Mouse (Mus musculus) limb, embryonic 13.5 days (tissue): ENCODE data around the gene Foxo6. TPM values are rescaled to one million over a fixed set of nuclear protein-coding genes. Genes with fewer than 3 reads are reported as not detected.

Source experiments
- ATAC-seq: fragments of 200-750 bp; cut with Nextera tagmentation; 2 replicates; pipeline ENCODE4 v1.8.0; 2017; ENCODE audit warnings: low read depth, moderate number of reproducible peaks, moderate TSS enrichment; ENCODE audit not compliant: low FRiP score
- H3K27ac ChIP-seq: fragments of 300-500 bp; sonication (generic); 2 replicates; pipeline ENCODE4 v1.5.1; 2015; ENCODE audit warnings: inconsistent platforms, mild to moderate bottlenecking, moderate library complexity
- H3K27me3 ChIP-seq: fragments of 300-500 bp; sonication (generic); 2 replicates; pipeline ENCODE4 v1.6.1; 2015; ENCODE audit warnings: mild to moderate bottlenecking, inconsistent platforms
- H3K36me3 ChIP-seq: fragments of 300-500 bp; sonication (generic); 2 replicates; pipeline ENCODE4 v1.6.1; 2015; ENCODE audit warnings: inconsistent platforms, mild to moderate bottlenecking, moderate library complexity
- H3K4me1 ChIP-seq: fragments of 300-500 bp; sonication (generic); 2 replicates; pipeline ENCODE4 v1.6.1; 2015; ENCODE audit warnings: inconsistent platforms
- H3K4me2 ChIP-seq: fragments of 300-500 bp; sonication (generic); replicated peaks from 2 replicates; pipeline ENCODE4 v1.6.1; 2015; ENCODE audit warnings: inconsistent platforms, mild to moderate bottlenecking, moderate library complexity
- H3K4me3 ChIP-seq: fragments of 300-500 bp; sonication (generic); 2 replicates; pipeline ENCODE4 v1.5.1; 2015; ENCODE audit warnings: moderate library complexity, mild to moderate bottlenecking, inconsistent platforms
- H3K9ac ChIP-seq: fragments of 300-500 bp; sonication (generic); 2 replicates; pipeline ENCODE4 v1.6.1; 2015; ENCODE audit warnings: mild to moderate bottlenecking, inconsistent platforms
- H3K9me3 ChIP-seq: fragments of 300-500 bp; sonication (generic); 2 replicates; pipeline ENCODE4 v1.6.1; 2016; ENCODE audit warnings: inconsistent platforms
- WGBS: fragments of 180-500 bp; shearing (Covaris S2); methylation state at CpG from one replicate; pipeline ENCODE4 v1.1.7; 2015; 5-methylcytosine and 5-hydroxymethylcytosine counted together
- polyA plus RNA-seq: library from polyadenylated mRNA; unstranded; fragments of >200 nt; fragmentation: Nextera tagmentation; extraction: Ambion mirVana; gene quantifications from 2 replicates; pipeline ENCODE4 v1.2.1, GENCODE M21; 2015

The Foxo6 gene
- polyA plus RNA-seq, 1 experiment from 2014 or later: 0.05 TPM

GRCm38 (mm10) chr4:120268214-120269061 is 18.7 kb downstream of the Foxo6 start:
- peak overlapping the region; percentile 59 for H3K9ac ChIP-seq
- peaks cover 46% of the 10 kb centered on the region for H3K4me1 ChIP-seq
- peak overlapping the region; percentile 52 for H3K4me3 ChIP-seq
- ATAC-seq: no peak
- no peak overlapping the region for H3K27ac ChIP-seq
- peaks cover 97% of the 10 kb centered on the region for H3K27me3 ChIP-seq
- peak overlapping the region; percentile 76 for H3K4me2 ChIP-seq
- WGBS: 2% methylated on average over 92 of the region's 112 CpGs
- no peaks in the 10 kb centered on the region for H3K9me3 ChIP-seq
- H3K36me3 ChIP-seq: no peaks in the 10 kb centered on the region

GRCm38 (mm10) chr4:120267683-120268082 is 19.5 kb downstream of the Foxo6 start:
- H3K9me3 ChIP-seq: no peaks in the 10 kb centered on the region
- WGBS: 4% methylated on average over 25 of the region's 25 CpGs
- no peak overlapping the region for H3K27ac ChIP-seq
- H3K36me3 ChIP-seq: no peaks in the 10 kb centered on the region
- peak overlapping the region; percentile 76 for H3K4me2 ChIP-seq
- H3K9ac ChIP-seq: peak overlapping the region; percentile 59
- peaks cover 54% of the 10 kb centered on the region for H3K4me1 ChIP-seq
- ATAC-seq: no peak
- H3K4me3 ChIP-seq: peak overlapping the region; percentile 52
- H3K27me3 ChIP-seq: peaks cover 95% of the 10 kb centered on the region

- H3K4me2 ChIP-seq: peak overlapping the region; percentile 40
- H3K9ac ChIP-seq: peak overlapping the region; percentile 59; the same call in 1 of the 2 replicates
- ATAC-seq: no peak
- H3K4me3 ChIP-seq: peak overlapping the region; percentile 52
- H3K27me3 ChIP-seq: peaks cover 94% of the 10 kb centered on the region
- H3K9me3 ChIP-seq: no peaks in the 10 kb centered on the region
- WGBS: 21% methylated on average over 24 of the region's 24 CpGs
- no peak overlapping the region for H3K27ac ChIP-seq
- H3K4me1 ChIP-seq: peaks cover 56% of the 10 kb centered on the region
- H3K36me3 ChIP-seq: no peaks in the 10 kb centered on the region
These were observed 20.0 kb downstream of the Foxo6 start for GRCm38 (mm10) chr4:120267136-120267535.

DNA sequence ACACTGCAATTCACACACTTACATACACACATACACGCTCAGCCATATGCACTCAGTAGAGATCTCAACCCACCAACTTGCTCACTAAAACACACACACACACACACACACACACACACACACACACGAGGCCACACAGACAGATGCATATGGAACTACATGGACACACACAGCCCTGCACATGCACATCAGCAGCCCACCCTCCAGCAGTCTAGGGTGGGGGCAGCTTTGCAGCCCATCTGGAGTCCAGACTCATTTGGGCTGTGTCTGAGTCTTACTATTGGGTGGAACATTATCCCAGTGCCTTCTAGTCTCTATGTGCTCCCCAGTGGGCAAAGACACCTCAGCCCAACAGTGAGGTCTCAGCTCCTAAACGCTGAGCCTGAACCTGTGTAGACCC is 23.0 kb downstream of the Foxo6 start:
- Histone ChIP-seq H3K27me3 (peaks cover 90% of the 10 kb centered on the region), H3K4me3 (no peak overlapping the region), H3K4me1 (peaks cover 62% of the 10 kb centered on the region), H3K36me3 (no peaks in the 10 kb centered on the region), H3K4me2 (no peak overlapping the region), H3K9me3 (no peaks in the 10 kb centered on the region), H3K27ac (no peak overlapping the region), H3K9ac (no peak overlapping the region)
- ATAC-seq: no peak
- 33% methylated on average over 3 of the region's 3 CpGs for WGBS

DNA sequence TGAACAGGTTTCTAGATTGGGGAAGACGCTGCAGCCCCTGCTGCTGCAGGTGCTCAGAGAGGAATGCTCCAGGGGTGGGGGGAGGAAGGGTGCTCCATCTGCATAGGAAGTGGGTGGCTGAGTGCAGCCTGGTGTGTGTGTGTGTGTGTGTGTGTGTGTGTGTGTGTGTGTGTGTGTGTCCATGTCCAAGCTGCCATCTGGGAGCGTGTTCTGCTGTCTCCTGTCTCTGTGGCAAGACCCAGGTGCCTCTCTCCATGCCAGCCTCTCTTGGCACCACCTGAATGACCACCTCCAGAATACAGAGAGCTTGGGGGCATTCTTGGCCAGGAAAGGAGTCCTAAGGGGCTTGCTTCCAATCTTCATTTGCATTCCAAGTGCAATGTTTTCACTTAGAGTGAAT is 24.4 kb downstream of the Foxo6 start:
- Histone ChIP-seq H3K4me3 (no peak overlapping the region), H3K4me2 (no peak overlapping the region; the same call in 1 of the 2 replicates), H3K9ac (no peak overlapping the region), H3K27me3 (peaks cover 84% of the 10 kb centered on the region), H3K9me3 (no peaks in the 10 kb centered on the region), H3K36me3 (no peaks in the 10 kb centered on the region), H3K27ac (no peak overlapping the region), H3K4me1 (peaks cover 53% of the 10 kb centered on the region)
- no peak for ATAC-seq
- WGBS: 32% methylated on average over 2 of the region's 2 CpGs

DNA sequence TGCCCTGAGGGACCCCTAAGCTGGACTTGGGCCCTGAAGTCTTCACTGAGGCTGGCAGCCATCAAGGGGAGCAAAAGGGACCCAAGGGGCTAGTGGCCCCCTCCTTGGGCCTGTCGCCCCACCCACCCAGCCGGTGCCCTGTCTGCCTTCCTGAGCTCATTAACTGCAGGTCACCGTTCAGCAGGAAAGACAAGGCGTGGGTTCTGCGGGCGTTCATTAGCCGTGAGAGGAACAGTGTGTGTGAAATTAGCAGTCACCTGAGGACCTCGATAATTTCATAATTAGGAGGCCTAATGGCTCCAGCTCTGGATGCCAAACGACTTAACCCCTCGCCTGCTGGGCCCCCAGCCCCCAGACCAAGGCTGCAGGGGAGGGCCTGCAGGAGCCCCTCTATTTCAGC is 24.9 kb downstream of the Foxo6 start:
- no peak for ATAC-seq
- H3K9me3 ChIP-seq: no peaks in the 10 kb centered on the region
- peaks cover 84% of the 10 kb centered on the region for H3K27me3 ChIP-seq
- no peaks in the 10 kb centered on the region for H3K36me3 ChIP-seq
- WGBS: 15% methylated on average over 10 of the region's 10 CpGs
- peaks cover 48% of the 10 kb centered on the region for H3K4me1 ChIP-seq
- H3K4me3 ChIP-seq: no peak overlapping the region
- no peak overlapping the region for H3K9ac ChIP-seq
- no peak overlapping the region; the same call in 1 of the 2 replicates for H3K4me2 ChIP-seq
- H3K27ac ChIP-seq: no peak overlapping the region

DNA sequence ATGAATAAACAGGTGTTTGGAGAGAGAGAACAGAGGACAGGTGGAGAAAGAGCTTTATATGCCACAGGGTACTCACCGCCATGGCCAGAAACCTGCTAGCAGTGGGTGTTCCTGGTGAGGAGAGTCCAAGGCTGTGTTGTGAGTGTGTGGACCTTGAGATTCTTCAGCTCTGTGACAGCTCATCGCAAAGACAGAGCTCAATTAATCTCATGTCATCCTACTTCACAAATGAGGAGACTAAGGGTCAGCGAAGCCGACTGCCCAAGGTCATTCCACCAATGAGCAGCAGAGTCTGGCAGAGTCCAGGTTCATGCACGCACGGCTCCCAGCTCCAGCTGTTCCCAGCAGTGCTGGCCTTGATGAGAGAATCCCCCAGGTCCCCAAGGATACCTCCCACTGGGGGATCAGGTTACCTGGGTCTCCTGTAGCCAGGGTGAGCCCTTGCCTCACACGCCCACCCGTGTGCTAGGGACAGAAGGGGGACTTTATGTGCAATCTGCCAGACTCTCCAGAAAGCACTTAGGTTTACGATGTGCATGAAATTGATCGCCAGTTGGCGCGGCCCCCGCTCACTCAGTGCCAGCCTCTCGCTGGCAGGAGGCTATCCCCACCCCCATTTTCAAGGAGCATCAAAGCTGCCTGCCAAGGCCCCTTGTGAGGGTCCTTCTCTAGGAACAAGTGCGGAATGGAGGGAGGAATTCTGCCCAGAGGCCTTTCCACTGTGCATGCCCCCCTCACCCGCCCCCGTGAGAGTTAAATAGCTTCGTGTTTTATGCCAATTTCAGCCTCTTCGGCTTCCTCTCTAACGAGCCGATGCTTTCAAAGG is 27.6 kb downstream of the Foxo6 start:
- no peaks in the 10 kb centered on the region for H3K9me3 ChIP-seq
- ATAC-seq: peak; percentile 32; the same call in 1 of the 2 replicates
- no peak overlapping the region for H3K4me3 ChIP-seq
- no peaks in the 10 kb centered on the region for H3K36me3 ChIP-seq
- 11% methylated on average over 21 of the region's 21 CpGs for WGBS
- no peak overlapping the region for H3K27ac ChIP-seq
- H3K27me3 ChIP-seq: peaks cover 69% of the 10 kb centered on the region
- peak overlapping the region; percentile 48 for H3K4me2 ChIP-seq
- H3K9ac ChIP-seq: no peak overlapping the region
- H3K4me1 ChIP-seq: peaks cover 50% of the 10 kb centered on the region

GRCm38 (mm10) chr4:120248800-120249261 is 38.3 kb downstream of the Foxo6 start:
- Histone ChIP-seq H3K4me3 (no peak overlapping the region), H3K36me3 (no peaks in the 10 kb centered on the region), H3K4me1 (peaks cover 32% of the 10 kb centered on the region), H3K9ac (no peak overlapping the region), H3K27me3 (0 out of 2 replicates have a peak, but pooled peaks cover 5% of the 10 kb centered on the region), H3K9me3 (no peaks in the 10 kb centered on the region), H3K27ac (peak overlapping the region; percentile 16; the same call in 1 of the 2 replicates), H3K4me2 (0 out of 2 replicates have a peak overlapping the region, but pooled peaks have one; percentile 9)
- 4% methylated on average over 8 of the region's 8 CpGs for WGBS
- no peak; the same call in 1 of the 2 replicates for ATAC-seq

GRCm38 (mm10) chr4:120247412-120247811 is 39.7 kb downstream of the Foxo6 start:
- no peak overlapping the region for H3K4me2 ChIP-seq
- H3K4me3 ChIP-seq: no peak overlapping the region
- H3K27me3 ChIP-seq: peaks cover 9% of the 10 kb centered on the region; the same call in 1 of the 2 replicates
- H3K9me3 ChIP-seq: no peaks in the 10 kb centered on the region
- no peak for ATAC-seq
- WGBS: 34% methylated on average over 5 of the region's 5 CpGs
- H3K27ac ChIP-seq: no peak overlapping the region
- H3K36me3 ChIP-seq: no peaks in the 10 kb centered on the region
- peaks cover 27% of the 10 kb centered on the region for H3K4me1 ChIP-seq
- H3K9ac ChIP-seq: no peak overlapping the region

- ATAC-seq: no peak
- no peak overlapping the region for H3K4me3 ChIP-seq
- 90% methylated on average over 6 of the region's 6 CpGs for WGBS
These were observed 41.1 kb downstream of the Foxo6 start for GRCm38 (mm10) chr4:120246086-120246485.

GRCm38 (mm10) chr4:120242783-120243262 is 44.3 kb downstream of the Foxo6 start:
- Histone ChIP-seq H3K4me2 (peak overlapping the region; percentile 46), H3K4me3 (no peak overlapping the region), H3K36me3 (no peaks in the 10 kb centered on the region), H3K9ac (no peak overlapping the region), H3K27ac (no peak overlapping the region), H3K9me3 (no peaks in the 10 kb centered on the region), H3K4me1 (peaks cover 8% of the 10 kb centered on the region), H3K27me3 (peaks cover 28% of the 10 kb centered on the region)
- ATAC-seq: no peak; the same call in 1 of the 2 replicates
- 2% methylated on average over 10 of the region's 10 CpGs for WGBS

More at GRCm38 (mm10) chr4:120246086-120246485, 41.1 kb downstream of the Foxo6 start:
- H3K27me3 ChIP-seq: peaks cover 11% of the 10 kb centered on the region
- no peaks in the 10 kb centered on the region for H3K9me3 ChIP-seq
- H3K36me3 ChIP-seq: no peaks in the 10 kb centered on the region
- peaks cover 19% of the 10 kb centered on the region for H3K4me1 ChIP-seq
- no peak overlapping the region for H3K27ac ChIP-seq
- H3K9ac ChIP-seq: no peak overlapping the region
- no peak overlapping the region for H3K4me2 ChIP-seq

DNA sequence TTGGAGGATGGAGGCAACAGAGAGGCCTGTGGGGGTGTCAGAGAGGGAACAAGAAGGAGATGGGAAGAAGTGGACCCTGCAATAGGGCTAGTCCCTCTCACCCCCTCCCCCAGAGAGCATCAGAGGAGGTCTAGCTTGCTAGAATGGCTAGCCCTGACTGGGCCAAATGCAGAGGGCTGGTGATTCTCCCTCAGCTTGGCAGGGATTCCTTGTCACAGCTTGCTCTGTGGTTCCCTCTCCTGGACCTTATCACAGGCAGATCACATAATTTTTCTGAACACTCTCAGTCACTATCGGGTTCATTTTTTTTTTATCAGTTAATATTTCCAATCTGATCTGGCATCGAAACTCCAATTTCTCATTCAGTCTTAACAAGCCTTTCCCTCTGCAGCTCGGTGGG is 46.0 kb downstream of the Foxo6 start:
- H3K4me1 ChIP-seq: peaks cover 13% of the 10 kb centered on the region
- H3K36me3 ChIP-seq: no peaks in the 10 kb centered on the region
- ATAC-seq: no peak
- H3K9me3 ChIP-seq: no peaks in the 10 kb centered on the region
- peaks cover 28% of the 10 kb centered on the region for H3K27me3 ChIP-seq
- no peak overlapping the region for H3K4me2 ChIP-seq
- H3K27ac ChIP-seq: no peak overlapping the region
- WGBS: 76% methylated on average over 3 of the region's 3 CpGs
- H3K4me3 ChIP-seq: no peak overlapping the region
- H3K9ac ChIP-seq: no peak overlapping the region
